Mouse (Mus musculus): ENCODE results near the gene Rnf113a2. TPM values are rescaled to one million over a fixed set of nuclear protein-coding genes. Genes with fewer than 3 reads are reported as not detected.

The Rnf113a2 gene
- 42.5 and 51.9 TPM in 2 replicates for total RNA-seq (2017)

GRCm38 (mm10) chr12:84416834-84417604, at the start of gene Rnf113a2:
TSS of gene Rnf113a2 (plus strand) at chr12:84417196.
- ATAC-seq (ENCODE audit: extremely low read depth, insufficient number of reproducible peaks, low FRiP score, poor library complexity, severe bottlenecking): peak; percentile 97

GRCm38 (mm10) chr12:84371647-84372046, 45.3 kb upstream of the Rnf113a2 start:
- no peak for ATAC-seq (ENCODE audit: extremely low read depth, insufficient number of reproducible peaks, low FRiP score, poor library complexity, severe bottlenecking)

- no peak for ATAC-seq (ENCODE audit: extremely low read depth, insufficient number of reproducible peaks, low FRiP score, poor library complexity, severe bottlenecking)
These were observed 43.0 kb upstream of the Rnf113a2 start for GRCm38 (mm10) chr12:84373831-84374481.

GRCm38 (mm10) chr12:84382369-84382768, 34.6 kb upstream of the Rnf113a2 start:
- ATAC-seq (ENCODE audit: extremely low read depth, insufficient number of reproducible peaks, low FRiP score, poor library complexity, severe bottlenecking): no peak

GRCm38 (mm10) chr12:84384644-84385081, 32.3 kb upstream of the Rnf113a2 start:
- ATAC-seq (ENCODE audit: extremely low read depth, insufficient number of reproducible peaks, low FRiP score, poor library complexity, severe bottlenecking): no peak

GRCm38 (mm10) chr12:84385408-84385807, 31.6 kb upstream of the Rnf113a2 start:
- ATAC-seq (ENCODE audit: extremely low read depth, insufficient number of reproducible peaks, low FRiP score, poor library complexity, severe bottlenecking): no peak

GRCm38 (mm10) chr12:84388097-84388496, 28.9 kb upstream of the Rnf113a2 start:
- peak; percentile 15; the same call in 1 of the 2 replicates for ATAC-seq (ENCODE audit: extremely low read depth, insufficient number of reproducible peaks, low FRiP score, poor library complexity, severe bottlenecking)

- ATAC-seq (ENCODE audit: extremely low read depth, insufficient number of reproducible peaks, low FRiP score, poor library complexity, severe bottlenecking): peak; percentile 62
These were observed 28.1 kb upstream of the Rnf113a2 start for GRCm38 (mm10) chr12:84388774-84389400.

GRCm38 (mm10) chr12:84390336-84390735, 26.7 kb upstream of the Rnf113a2 start:
- ATAC-seq (ENCODE audit: extremely low read depth, insufficient number of reproducible peaks, low FRiP score, poor library complexity, severe bottlenecking): no peak

- ATAC-seq (ENCODE audit: extremely low read depth, insufficient number of reproducible peaks, low FRiP score, poor library complexity, severe bottlenecking): no peak
These were observed 24.3 kb upstream of the Rnf113a2 start for GRCm38 (mm10) chr12:84392681-84393080.

- ATAC-seq (ENCODE audit: extremely low read depth, insufficient number of reproducible peaks, low FRiP score, poor library complexity, severe bottlenecking): no peak
These were observed 23.1 kb upstream of the Rnf113a2 start for GRCm38 (mm10) chr12:84393847-84394246.

GRCm38 (mm10) chr12:84396947-84397679, 19.9 kb upstream of the Rnf113a2 start:
- ATAC-seq (ENCODE audit: extremely low read depth, insufficient number of reproducible peaks, low FRiP score, poor library complexity, severe bottlenecking): no peak

GRCm38 (mm10) chr12:84397685-84398084, 19.3 kb upstream of the Rnf113a2 start:
- no peak for ATAC-seq (ENCODE audit: extremely low read depth, insufficient number of reproducible peaks, low FRiP score, poor library complexity, severe bottlenecking)

- no peak for ATAC-seq (ENCODE audit: extremely low read depth, insufficient number of reproducible peaks, low FRiP score, poor library complexity, severe bottlenecking)
These were observed 18.4 kb upstream of the Rnf113a2 start for GRCm38 (mm10) chr12:84398629-84399028.

- ATAC-seq (ENCODE audit: extremely low read depth, insufficient number of reproducible peaks, low FRiP score, poor library complexity, severe bottlenecking): no peak
These were observed 17.9 kb upstream of the Rnf113a2 start for GRCm38 (mm10) chr12:84399135-84399534.

GRCm38 (mm10) chr12:84399663-84400062, 17.3 kb upstream of the Rnf113a2 start:
- no peak for ATAC-seq (ENCODE audit: extremely low read depth, insufficient number of reproducible peaks, low FRiP score, poor library complexity, severe bottlenecking)

GRCm38 (mm10) chr12:84400068-84400467, 16.9 kb upstream of the Rnf113a2 start:
- ATAC-seq (ENCODE audit: extremely low read depth, insufficient number of reproducible peaks, low FRiP score, poor library complexity, severe bottlenecking): no peak

GRCm38 (mm10) chr12:84400653-84401052, 16.3 kb upstream of the Rnf113a2 start:
- ATAC-seq (ENCODE audit: extremely low read depth, insufficient number of reproducible peaks, low FRiP score, poor library complexity, severe bottlenecking): no peak

GRCm38 (mm10) chr12:84402923-84403322, 14.1 kb upstream of the Rnf113a2 start:
- no peak for ATAC-seq (ENCODE audit: extremely low read depth, insufficient number of reproducible peaks, low FRiP score, poor library complexity, severe bottlenecking)

Measured in neutrophil, adult 5-6 weeks (primary cell).